Mouse (Mus musculus) heart, postnatal 0 days (tissue): ENCODE measurements around the gene Zhx3.

Experiments
- CTCF ChIP-seq: IDR thresholded peaks from 2 replicates; pipeline ENCODE4 v1.5.1; 2016; ENCODE audit warnings: antibody characterized with exemption, control low read depth, low read depth
- EP300 ChIP-seq: IDR thresholded peaks from 2 replicates; pipeline ENCODE4 v1.6.1; 2016; ENCODE audit warnings: antibody characterized with exemption, low read depth

GRCm38 (mm10) chr2:160741580-160741979 lies 131.2 kb downstream of the Zhx3 start:
- TF ChIP-seq CTCF = no peak
- TF ChIP-seq EP300 = 0 out of 2 replicates have a peak, but pooled peaks have one; percentile 48
